Mouse (Mus musculus): ENCODE measurements around the gene Foxj2.

The Foxj2 gene

DNA sequence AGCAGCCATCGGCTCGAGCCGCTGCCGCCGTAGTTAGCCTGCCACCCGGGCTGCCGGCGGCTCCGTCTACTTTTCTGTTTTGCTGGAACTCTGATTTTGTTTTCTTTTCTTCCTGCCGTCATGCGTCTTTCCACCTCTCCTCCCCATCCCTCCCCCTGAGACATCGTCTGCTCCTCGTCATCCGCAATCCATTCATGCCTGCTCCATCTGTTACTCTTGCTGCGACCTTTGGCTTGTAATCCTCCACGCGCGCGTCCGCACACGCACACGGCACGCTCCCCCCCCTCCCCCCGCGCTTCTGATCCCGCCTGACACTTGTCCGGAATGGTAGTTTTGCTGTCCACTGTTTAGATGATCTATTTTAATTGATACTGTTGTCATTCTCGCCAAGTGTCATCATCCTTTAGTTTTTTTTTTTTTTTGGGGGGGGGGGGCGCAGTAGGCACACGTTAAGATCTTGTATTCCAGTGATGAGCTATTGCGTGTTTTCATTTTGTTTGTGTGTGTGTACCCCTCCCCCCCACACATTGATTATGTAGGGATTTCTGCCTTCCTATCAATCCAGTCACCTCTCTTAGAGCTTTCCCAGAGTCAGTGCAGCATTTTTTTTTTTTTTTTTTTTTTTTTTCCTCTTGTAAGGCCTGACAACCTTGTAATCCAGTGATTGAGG is 55.1 kb downstream of the Foxj2 start:
- peak; percentile 17 for DNase-seq

DNA sequence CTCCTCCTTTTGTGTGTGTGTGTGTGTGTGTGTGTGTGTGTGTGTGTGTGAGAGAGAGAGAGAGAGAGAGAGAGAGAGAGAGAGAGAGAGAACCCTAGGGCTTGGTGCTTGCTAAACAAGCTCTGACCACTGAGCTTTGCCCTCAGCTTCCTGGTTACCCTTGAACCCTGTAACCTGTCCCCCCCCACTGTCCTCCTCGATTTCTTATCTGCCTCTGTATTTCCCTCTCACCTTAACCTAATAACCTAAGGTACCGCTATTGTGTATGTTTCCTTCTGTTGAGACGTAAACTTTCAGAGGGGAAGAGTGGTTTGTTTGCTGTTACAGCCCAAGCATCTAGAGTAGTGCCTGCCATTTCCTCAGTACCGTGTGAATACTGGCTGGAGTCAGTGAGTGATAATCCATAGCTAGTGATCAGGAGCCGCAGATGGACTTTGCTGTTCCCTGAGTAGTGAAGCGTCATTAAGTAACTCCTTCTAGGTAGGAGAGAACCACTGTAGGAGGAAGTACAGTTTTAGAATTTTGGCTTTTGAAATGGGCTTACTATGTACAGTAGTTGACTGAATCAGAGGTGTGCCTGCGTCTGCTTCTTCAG is 59.5 kb downstream of the Foxj2 start:
- no peak for DNase-seq

DNA sequence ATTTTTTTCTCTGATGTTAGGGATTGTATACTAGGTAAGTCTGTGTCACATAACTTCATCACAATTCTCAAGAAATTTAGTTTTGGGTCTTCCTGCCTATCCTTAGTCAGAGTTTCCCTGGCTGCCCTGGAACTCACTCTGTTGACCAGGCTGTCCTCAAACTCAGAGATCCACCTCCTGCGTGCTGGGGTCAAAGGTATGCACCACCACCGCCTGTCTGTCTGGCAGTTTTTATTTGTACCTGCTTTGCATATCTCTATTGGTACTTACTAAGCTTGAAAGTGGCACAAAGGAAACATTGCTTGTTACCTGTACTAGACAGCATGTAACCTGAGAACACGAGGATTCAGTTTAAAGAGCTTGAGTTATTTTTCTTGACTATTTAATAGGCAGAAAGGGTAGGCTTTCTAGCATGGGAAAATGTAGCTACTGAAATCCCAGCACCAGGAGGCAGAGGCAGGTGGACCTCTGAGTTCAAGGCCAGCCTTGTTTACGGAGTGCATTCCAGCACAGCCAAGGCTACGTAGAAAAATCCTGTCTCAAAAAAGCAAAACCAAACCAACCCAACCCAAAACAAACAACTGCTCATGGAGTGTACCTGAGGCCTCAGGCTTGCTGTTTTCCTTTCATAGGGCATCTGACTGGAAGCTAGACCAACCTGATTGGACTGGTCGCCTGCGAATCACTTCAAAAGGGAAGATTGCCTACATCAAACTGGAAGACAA is 60.2 kb downstream of the Foxj2 start:
- no peak for DNase-seq

DNA sequence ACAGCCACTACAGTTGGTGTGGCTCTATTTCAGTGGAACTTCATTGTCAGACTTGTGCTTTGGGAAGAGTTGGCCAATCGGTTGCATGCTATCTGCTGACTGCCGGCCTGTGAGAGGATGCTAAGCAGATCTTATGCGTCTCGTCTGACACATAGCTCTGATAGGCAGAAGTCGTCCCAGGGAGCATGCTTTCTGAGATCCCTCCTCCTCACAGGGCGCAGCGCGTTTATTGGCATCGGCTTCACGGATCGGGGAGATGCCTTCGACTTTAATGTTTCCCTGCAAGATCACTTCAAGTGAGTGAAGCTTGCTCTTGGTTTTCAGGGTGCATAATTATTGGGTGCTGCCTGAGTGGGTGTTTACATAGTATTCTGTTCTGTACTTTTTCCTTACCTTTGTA is 61.6 kb downstream of the Foxj2 start:
- no peak for DNase-seq

DNA sequence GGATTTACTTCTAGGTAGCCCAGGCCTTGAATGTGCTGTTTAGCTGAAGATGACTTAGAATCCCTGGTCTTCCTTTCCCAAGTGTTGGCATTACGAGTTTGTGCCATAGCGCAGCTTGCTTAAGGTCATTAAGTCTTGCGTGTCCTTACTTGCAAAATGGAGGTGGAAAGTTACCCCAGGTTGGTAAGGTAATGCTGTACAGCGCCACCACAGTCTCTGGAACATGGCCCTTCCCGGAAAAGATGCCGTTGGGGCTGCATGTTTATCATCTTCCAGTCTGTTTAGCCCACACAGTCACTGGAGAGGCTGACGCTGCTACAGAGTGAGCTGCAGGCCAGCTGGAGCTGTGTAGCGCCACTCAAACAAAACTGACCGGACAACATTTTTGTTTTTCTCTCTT is 63.9 kb downstream of the Foxj2 start:
- DNase-seq: no peak

DNA sequence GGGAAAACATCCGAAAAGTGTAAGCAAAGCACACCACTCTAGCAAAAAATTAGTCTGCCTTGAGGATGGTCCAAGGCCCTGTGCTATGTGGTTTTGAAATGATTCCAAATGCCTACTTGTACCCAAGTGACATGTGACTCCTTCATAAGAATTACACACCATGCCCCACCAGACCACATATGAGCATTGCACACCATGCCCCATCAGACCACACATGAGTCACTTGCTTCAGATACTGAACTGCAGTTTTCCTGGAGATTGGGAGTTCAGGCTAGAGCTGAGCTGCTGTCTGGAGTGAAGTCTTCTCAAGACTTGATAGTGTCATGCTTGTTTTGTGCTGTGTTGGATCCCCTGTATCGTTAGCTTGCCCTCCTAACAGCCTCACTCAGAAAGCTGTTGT is 69.9 kb downstream of the Foxj2 start:
- no peak for DNase-seq

DNA sequence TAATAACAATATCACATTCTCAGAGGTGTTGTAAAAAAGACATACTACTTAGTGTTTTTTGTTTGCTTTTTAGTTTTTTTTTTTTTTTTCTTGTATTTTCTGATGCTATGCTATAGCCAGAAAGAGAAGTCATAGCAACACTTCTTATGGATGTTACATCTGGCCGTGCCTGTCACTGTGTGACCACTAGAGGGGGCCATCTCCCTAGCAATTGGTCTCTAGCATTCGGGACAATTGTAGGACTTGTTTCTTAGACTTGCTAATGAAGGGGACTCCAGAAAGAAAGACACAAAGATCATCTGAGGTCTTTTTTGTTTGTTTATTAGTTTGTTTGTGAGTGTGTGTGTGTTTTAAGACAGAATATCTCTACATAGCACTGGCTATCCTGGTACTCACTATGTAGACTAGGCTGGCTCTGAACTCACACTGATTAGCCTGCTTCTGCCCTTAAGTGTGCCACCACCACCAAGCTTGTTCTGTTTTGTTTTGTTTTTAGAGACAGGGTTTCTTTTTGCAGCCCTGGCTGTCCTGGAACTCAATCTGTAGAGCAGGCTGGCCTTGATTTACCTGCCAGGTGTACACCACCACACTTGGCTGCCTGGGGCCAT is 72.8 kb downstream of the Foxj2 start:
- no peak for DNase-seq
